Mouse (Mus musculus) cerebellum, postnatal 14 days (tissue): ENCODE data around the gene Trio.
A peak's percentile ranks its signal among the peaks of the same experiment; 100 is the strongest.

Experiments
- DNase-seq, 2 experiments: peaks; one replicate each; pipeline ENCODE4 v3.0.0; 2021; ENCODE audit warnings: mixed read lengths in 2 of 2

The Trio gene

GRCm38 (mm10) chr15:27708499-27708898 is 317.1 kb downstream of the Trio start:
- DNase-seq = no peak

DNA sequence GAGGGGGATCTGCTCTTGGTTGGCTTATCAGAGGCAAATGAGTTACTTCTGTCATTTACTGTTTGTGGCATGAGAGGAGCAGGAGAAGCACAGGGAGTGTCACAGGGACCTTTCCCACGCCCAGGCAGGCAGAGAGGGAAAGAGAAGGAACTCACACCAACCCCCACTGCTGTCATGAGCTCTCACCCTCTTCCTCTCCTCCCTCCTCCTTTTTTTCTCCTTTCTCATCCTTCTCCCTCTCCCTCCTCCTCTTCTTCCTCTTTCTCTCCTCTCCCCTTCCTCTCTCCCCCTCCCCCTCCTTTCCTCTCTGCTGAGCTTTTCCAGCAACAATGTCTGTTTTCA is 322.7 kb downstream of the Trio start:
- DNase-seq = no peak

DNA sequence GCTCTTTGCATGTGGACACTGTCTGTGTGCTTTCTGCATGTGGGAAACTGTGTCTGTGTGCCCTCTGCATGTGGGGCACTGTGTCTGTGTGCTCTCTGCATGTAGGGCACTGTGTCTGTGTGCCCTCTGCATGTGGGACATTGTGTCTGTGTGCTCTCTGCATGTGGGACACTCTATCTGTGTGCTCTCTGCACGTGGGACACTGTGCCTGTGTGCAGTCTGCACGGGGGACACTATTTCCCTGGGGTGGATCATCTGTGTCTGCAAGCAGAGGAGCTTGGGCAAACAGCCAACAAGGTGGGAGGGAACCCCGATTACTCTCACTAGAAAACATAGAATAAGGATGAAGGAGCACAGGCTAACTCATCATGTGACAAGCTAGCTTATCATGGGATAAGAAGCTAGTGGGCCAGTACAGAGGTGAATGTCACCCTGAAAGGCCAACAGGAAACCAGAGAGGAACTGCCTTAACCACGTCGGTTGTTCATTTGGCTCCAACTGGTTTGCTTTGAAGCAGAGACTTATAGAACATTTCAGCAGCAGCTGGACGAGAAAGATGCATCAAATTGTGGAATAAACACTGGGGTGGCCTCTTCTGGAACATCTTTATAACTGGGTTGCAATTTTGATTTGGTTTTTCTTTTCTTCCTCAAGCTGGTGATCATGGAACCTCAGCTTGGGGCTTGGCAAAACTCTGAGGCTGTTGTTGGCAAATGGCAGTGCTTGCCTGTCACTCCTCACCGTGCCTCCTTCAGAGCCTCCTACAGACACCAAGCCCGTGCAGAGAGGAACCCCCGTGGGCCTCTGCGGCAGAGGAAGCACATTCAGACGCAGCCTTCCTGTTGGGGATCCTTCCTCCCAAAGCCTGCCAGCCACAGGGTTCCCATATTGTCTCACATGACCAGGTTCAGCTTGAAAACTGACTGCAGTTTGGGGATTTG is 323.3 kb downstream of the Trio start:
- DNase-seq = peak in 1 of 2 experiments; percentile 22

GRCm38 (mm10) chr15:27697632-27698031 is 328.0 kb downstream of the Trio start:
- DNase-seq = no peak

DNA sequence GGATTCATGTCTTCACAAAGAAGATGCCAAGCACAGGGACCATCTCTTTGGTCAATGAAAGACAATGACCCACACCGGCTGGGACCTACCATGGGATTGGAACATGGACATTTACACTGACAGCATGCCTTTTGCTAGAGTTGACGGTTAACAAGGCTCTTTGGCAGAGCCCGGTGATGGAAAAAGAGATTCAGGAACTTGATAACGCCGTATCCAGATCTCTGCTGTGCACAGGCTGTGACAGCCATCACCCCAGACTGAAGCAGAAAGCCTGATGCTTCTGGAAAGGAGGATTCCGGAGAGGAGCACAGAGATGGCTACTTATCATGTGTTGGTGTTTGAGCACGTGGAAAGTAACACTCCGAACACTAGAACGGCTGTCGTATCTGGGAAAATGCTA is 332.4 kb downstream of the Trio start:
- DNase-seq = no peak

GRCm38 (mm10) chr15:27692161-27692560 is 333.5 kb downstream of the Trio start:
- DNase-seq = no peak

- no peak for DNase-seq
Observed at GRCm38 (mm10) chr15:27691213-27691612, 334.4 kb downstream of the Trio start.

DNA sequence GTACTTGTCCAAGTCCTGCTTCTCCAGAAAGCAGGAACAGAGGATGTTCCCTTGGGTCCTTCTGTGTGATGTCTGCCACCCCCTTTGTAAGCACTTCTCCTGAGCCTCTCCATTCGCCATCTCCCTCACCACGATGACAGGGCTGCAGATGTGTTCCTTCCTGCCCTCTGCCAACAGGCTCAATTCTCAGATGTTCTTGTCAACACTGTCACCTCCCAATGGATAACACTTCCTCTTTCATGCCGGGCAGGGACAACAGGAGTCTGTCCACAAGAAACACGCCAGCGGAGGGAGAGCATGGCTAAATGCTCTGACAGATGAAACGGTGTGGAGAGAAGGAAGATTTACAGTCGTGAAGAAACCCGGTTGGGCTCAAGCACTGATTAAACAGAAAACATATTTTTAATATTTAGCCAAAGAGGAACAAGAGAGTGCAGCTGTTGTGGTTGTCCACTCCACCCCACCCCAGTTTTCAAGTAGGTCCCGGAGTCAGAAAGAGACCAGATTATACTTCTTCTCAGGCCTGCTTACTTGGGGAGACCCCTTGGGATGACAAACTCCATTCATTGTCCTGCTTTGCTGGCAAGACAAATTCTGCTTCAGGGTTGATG is 337.5 kb downstream of the Trio start:
- DNase-seq = no peak

DNA sequence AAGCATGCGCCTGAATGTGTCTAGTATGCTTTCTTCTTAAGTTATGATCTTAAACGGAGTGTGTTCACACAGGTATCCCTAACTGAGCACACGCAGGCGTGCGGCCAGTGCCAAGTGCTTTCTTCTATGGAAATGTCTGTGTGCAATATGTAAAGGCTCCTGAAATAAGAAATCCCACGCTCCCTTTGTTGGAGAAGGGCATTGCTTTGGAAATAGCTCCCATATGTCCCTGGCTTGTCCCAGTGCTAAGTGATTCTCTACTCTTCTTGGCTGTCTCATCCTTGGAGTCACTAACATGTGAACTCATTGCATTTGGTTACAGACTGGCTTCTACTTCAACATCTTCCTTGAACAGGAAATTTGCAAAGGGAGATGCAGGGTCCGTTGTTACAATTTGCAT is 340.8 kb downstream of the Trio start:
- no peak for DNase-seq

- DNase-seq = no peak
Observed at GRCm38 (mm10) chr15:27683206-27683605, 342.4 kb downstream of the Trio start.

DNA sequence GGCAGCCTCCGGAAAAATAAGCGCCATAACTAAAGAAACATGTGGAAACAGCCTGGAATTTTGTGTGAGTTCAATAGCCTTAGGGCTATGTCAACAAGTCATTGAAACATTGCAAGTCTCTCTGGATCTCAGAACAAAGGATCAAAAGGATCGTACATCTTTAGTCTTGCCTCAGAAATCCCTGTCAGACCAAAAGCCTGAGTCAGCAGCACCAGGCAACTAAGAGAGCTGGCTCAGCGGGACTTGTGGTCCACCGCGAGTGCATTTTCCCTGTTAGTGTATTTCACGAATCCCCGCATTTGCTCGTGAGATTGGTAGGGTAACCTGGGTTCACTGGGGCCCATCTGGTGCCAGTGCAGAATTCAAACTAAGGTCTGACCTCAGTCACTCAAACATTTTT is 343.0 kb downstream of the Trio start:
- DNase-seq = no peak

DNA sequence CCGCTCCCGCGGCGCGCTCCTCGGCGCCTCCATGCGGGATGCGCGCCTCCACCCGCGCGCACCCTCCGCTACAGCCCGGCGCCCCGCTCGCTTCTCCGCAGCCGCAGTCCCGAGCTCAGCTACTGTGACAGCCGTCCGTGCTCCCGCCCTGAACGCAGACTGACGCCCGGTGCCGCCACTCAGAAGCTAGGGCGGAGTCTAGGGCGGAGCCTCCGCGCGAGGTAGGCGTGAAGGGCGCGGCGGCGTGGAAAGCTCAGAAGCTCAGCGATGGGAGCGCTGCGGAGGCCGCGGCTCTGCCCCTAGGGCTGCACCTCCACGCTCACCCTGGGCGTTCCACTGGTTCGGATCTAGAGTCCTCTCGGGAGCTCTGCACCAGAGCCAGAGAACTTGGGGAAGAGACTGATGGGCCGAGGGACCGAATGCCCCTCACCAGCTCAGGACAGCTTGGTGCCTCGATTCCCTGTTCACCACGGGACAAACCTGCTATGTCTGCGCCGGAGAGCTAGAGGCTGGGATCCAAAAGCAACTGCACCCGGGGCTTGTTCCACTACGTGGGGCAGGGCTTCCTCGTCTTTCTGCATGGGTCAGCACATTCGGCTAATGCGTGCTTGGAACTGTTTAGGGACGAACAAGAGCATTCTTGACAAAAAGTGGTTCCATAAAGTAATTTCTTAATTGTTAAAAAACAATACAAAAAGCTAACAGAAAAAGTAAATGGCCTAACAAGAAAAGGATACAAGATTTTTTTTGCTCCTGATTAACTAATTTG is 344.0 kb downstream of the Trio start, which contains the start of gene Otulinl:
Gene Otulinl, minus strand, starts transcription at position 161 of the 769 bp plus-strand sequence.
- peak; percentile 98 for DNase-seq

GRCm38 (mm10) chr15:27680997-27681396 is 344.7 kb downstream of the Trio start:
- no peak for DNase-seq
